Mouse (Mus musculus): ENCODE measurements at regions not wholly inside any gene's neighbourhood (a gene's known extent, or its start where the extent isn't known, plus 50 kb on each side); places are given as distances from the start of the nearest gene placed in this dataset.

GRCm38 (mm10) chr1:42764048-42764447, 68.5 kb downstream of the Pou3f3 start:
- TF ChIP-seq CTCF (IDR thresholded peaks at IDR 0.05; ENCODE audit: low read depth, low read length) (no peak), POLR2A (IDR thresholded peaks at IDR 0.05; ENCODE audit: borderline replicate concordance, low read depth, low read length) (no peak)

Data from bone marrow macrophage, adult 2 months (primary cell).